Comparison of ENCODE assay signal across 8 mouse cellular contexts in the genomic region with DNA sequence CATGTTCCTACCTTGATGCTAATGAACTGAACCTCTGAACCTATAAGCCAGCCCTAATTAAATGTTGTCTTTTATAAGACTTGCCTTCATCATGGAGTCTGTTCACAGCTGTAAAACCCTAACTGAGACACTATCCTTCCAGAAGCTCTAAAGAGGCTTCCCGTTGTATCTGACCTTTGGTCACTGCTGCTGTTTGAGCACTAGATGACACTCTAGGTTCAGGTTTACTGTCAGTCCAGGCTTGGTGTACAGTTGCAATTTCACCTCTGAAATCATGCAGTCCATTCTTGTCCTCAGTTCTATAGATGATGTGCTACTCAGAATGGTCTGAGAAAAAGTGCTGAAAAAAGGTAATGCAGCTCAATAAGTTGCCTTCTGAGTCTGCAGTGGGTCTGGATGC.
DNase-seq lines count a peak whose midpoint lies in the region; ATAC-seq and TF ChIP-seq lines count a peak whose summit lies in the region.
"Had no signal": no experiment of that assay in that cellular context is flagged by ENCODE, and none has a peak within 500 bp of the region (broad histone marks: within the 10 kb centered on the region; RNA-seq: fewer than 3 reads in every experiment).

No protein-coding gene starts in this region.

- H3K4me1 ChIP-seq in forebrain, embryonic 13.5 days = 0 out of 2 replicates have a peak, but pooled peaks cover 4% of the 10 kb centered on the region

- no peak overlapping the region for H3K27ac ChIP-seq in layer of hippocampus, adult 2 months
- H3K27ac ChIP-seq in forebrain, embryonic 13.5 days = no peak overlapping the region
- H3K27ac ChIP-seq: midbrain, embryonic 12.5 days had no signal

- H3K36me3 ChIP-seq in forebrain, embryonic 13.5 days (ENCODE audit: poor library complexity, severe bottlenecking) = no peaks in the 10 kb centered on the region
- H3K36me3 ChIP-seq: midbrain, embryonic 12.5 days had no signal

- H3K4me2 ChIP-seq in forebrain, embryonic 13.5 days = no peak overlapping the region
- H3K4me2 ChIP-seq: midbrain, embryonic 12.5 days had no signal

- H3K4me3 ChIP-seq in layer of hippocampus, adult 2 months = no peak overlapping the region
- H3K4me3 ChIP-seq in forebrain, embryonic 13.5 days = no peak overlapping the region
- H3K4me3 ChIP-seq: midbrain, embryonic 12.5 days had no signal

- H3K9me3 ChIP-seq in forebrain, embryonic 13.5 days (replicated peaks) = no peaks in the 10 kb centered on the region
- H3K9me3 ChIP-seq: midbrain, embryonic 12.5 days had no signal

- no peaks in the 10 kb centered on the region for H3K27me3 ChIP-seq in forebrain, embryonic 13.5 days
- H3K27me3 ChIP-seq: midbrain, embryonic 12.5 days had no signal

- peak; percentile 98 for ATAC-seq in inflammation-experienced regulatory T-cells, adult 6 months
- ATAC-seq in forebrain, embryonic 13.5 days = no peak

- 86% methylated on average over 1 of the region's 1 CpGs for WGBS in forebrain, embryonic 13.5 days

- TF ChIP-seq CTCF in layer of hippocampus, adult 2 months (conservative IDR thresholded peaks at IDR 0.05) = peak; percentile 73

- no peak overlapping the region for H3K9ac ChIP-seq in forebrain, embryonic 13.5 days
- H3K9ac ChIP-seq: midbrain, embryonic 12.5 days had no signal

- intact Hi-C loops in left cerebral cortex, postnatal 14 days (cut with DNase I) = loop anchor here (5.0 kb wide), 1 partner anchor 333 kb away; no protein-coding TSS in a partner anchor

- no peak for DNase-seq in layer of hippocampus, adult 2 months (ENCODE audit: low spot score in 2 of 2)
- DNase-seq in layer of hippocampus, postnatal 10 days (ENCODE audit: low spot score in 2 of 2) = no peak
- DNase-seq in NIH3T3 (ENCODE audit: low read depth) = peak; percentile 62
- peak; percentile 56 for DNase-seq in naive thymus-derived CD4-positive, alpha-beta T cell, adult 2 months (ENCODE audit: low read depth)
- DNase-seq in left cerebral cortex, postnatal 14 days (ENCODE audit: low spot score in 2 of 2) = no peak

Comparison
In these comparisons a context has a peak if more than half of its experiments do, and no peak if none do; other contexts are left out.
1. DNase-seq: peak in NIH3T3 (single experiment) and naive thymus-derived CD4-positive, alpha-beta T cell, adult 2 months (single experiment); none in layer of hippocampus, adult 2 months (0 of 2), layer of hippocampus, postnatal 10 days (0 of 2) and left cerebral cortex, postnatal 14 days (0 of 2).